Mouse (Mus musculus) small intestine, adult 2 months (tissue): ENCODE measurements around the gene Hopx.

Source experiments
- CTCF ChIP-seq: fragments of 200-500 bp; IDR thresholded peaks from 2 replicates; pipeline ENCODE4 v1.5.1; 2012; ENCODE audit warnings: low read depth, mild to moderate bottlenecking, control low read depth, inconsistent platforms, low read length, moderate library complexity, mixed read lengths; ENCODE audit not compliant: insufficient replicate concordance, insufficient read length; ENCODE audit errors: extremely low read depth
- POLR2A ChIP-seq: fragments of 200-500 bp; IDR thresholded peaks from 2 replicates; pipeline ENCODE4 v1.6.1; 2012; ENCODE audit warnings: low read depth, mild to moderate bottlenecking, control low read depth, inconsistent platforms, low read length, moderate library complexity

- no peak for TF ChIP-seq CTCF
- no peak for TF ChIP-seq POLR2A
Observed at GRCm38 (mm10) chr5:77085753-77086450, 29.0 kb downstream of the Hopx start.
